Mouse (Mus musculus) embryonic facial prominence, embryonic 11.5 days (tissue): ENCODE data around the gene Sgpl1. TPM values are rescaled to one million over a fixed set of nuclear protein-coding genes. Genes with fewer than 3 reads are reported as not detected.

ENCODE experiments used
- ATAC-seq: fragments of 200-750 bp; cut with Nextera tagmentation; replicated peaks from 2 replicates; pipeline ENCODE4 v1.8.0; 2017; ENCODE audit warnings: low read depth; ENCODE audit not compliant: insufficient number of reproducible peaks, low FRiP score, low TSS enrichment
- DNase-seq: peaks from one replicate; pipeline ENCODE4 v3.0.0-alpha.2; 2015; ENCODE audit warnings: low spot score
- H3K27ac ChIP-seq: fragments of 300-500 bp; sonication (generic); replicated peaks from 2 replicates; pipeline ENCODE4 v1.5.1; 2014; ENCODE audit warnings: mild to moderate bottlenecking, low read depth, low read length, control low read depth
- H3K27me3 ChIP-seq: fragments of 300-500 bp; sonication (generic); 2 replicates; pipeline ENCODE4 v1.6.1; 2014; ENCODE audit warnings: mild to moderate bottlenecking, low read length, moderate library complexity, mixed read lengths; ENCODE audit not compliant: control insufficient read depth, insufficient read depth
- H3K36me3 ChIP-seq: fragments of 300-500 bp; sonication (generic); replicated peaks from 2 replicates; pipeline ENCODE4 v1.6.1; 2014; ENCODE audit warnings: low read depth, mild to moderate bottlenecking, low read length, moderate library complexity, mixed read lengths; ENCODE audit not compliant: control insufficient read depth, insufficient read depth
- H3K4me1 ChIP-seq: fragments of 300-500 bp; sonication (generic); 2 replicates; pipeline ENCODE4 v1.6.1; 2014; ENCODE audit warnings: low read length, mixed read lengths; ENCODE audit not compliant: control insufficient read depth, insufficient read depth
- H3K4me2 ChIP-seq: fragments of 300-500 bp; sonication (generic); 2 replicates; pipeline ENCODE4 v1.6.1; 2014; ENCODE audit warnings: low read depth, mild to moderate bottlenecking, control low read depth, low read length, moderate library complexity
- H3K4me3 ChIP-seq: fragments of 300-500 bp; sonication (generic); 2 replicates; pipeline ENCODE4 v1.5.1; 2014; ENCODE audit warnings: low read depth, low read length, control low read depth
- H3K9ac ChIP-seq: fragments of 300-500 bp; sonication (generic); replicated peaks from 2 replicates; pipeline ENCODE4 v1.6.1; 2014; ENCODE audit warnings: mild to moderate bottlenecking, control low read depth, low read length
- H3K9me3 ChIP-seq: fragments of 300-500 bp; sonication (generic); replicated peaks from 2 replicates; pipeline ENCODE4 v1.6.1; 2016; ENCODE audit warnings: mild to moderate bottlenecking, low read length, inconsistent platforms, mixed read lengths; ENCODE audit not compliant: control insufficient read depth
- WGBS: fragments of 180-500 bp; shearing (Covaris S2); extraction: QIAGEN DNeasy Blood & Tissue Kit; methylation state at CpG from one replicate; pipeline ENCODE4 v1.1.7; 2014; 5-methylcytosine and 5-hydroxymethylcytosine counted together
- polyA plus RNA-seq: library from polyadenylated mRNA; unstranded; fragments of >200 nt; fragmentation: Nextera tagmentation; extraction: Ambion mirVana; gene quantifications from 2 replicates; pipeline ENCODE4 v1.2.1, GENCODE M21; 2014

Gene Sgpl1
- polyA plus RNA-seq = 88.5 and 92.4 TPM in 2 replicates

DNA sequence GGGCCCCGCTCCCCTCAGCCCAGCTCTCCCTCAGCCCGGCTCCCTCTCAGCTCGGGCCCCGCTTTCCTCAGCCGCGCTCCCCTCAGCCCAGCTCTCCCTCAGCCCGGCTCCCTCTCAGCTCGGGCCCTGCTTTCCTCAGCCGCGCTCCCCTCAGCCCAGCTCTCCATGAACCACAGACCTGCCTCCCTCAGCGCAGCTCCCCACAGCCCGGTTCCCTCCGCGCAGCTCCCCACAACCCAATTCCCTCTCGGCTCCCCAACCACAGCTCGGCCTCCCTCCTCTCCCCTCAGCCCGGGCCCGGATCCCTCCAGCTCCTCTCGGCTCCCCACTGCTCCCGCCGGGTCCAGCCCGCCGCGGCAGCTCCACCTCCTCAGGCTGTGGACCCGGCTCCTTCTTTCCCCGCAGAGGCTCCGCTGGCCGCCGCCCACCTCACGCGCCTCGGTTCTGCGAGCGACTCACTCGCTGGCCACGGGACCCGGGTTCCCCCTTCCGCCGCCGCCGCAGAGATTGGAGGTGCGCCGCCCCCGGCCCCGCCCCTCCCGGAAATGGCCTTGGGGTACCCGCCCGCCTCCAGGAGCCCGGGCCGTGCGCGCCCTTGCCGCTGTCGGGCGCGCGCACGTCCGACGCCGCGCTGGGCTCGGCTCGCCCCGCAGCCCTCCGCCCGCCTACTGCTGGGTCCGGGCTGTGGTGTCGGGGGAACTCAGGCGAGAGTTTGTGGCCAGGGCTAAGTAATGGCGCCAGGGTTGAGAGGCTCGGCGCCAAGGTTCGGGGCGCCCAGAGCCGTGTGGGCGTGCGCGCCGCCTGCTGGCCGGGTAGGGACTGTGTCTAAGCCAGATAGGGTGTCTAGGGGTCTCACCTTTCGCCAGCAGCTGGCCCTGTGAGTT, at the start of gene Sgpl1:
TSS of gene Sgpl1 (minus strand) at position 547 of the 884 bp plus-strand sequence.
- peak within 1 kb of the TSS; percentile 90 for H3K4me3 ChIP-seq
- H3K27ac ChIP-seq = peak within 1 kb of the TSS; percentile 89
- H3K4me2 ChIP-seq = peak within 1 kb of the TSS; percentile 93
- under 1% methylated on average over 79 of the region's 82 CpGs for WGBS
- peak; percentile 96 for DNase-seq
- no peaks in the 10 kb centered on the region for H3K9me3 ChIP-seq
- H3K36me3 ChIP-seq = no peaks in the 10 kb centered on the region
- no peaks in the 10 kb centered on the region for H3K4me1 ChIP-seq
- peak; percentile 82 for ATAC-seq
- H3K27me3 ChIP-seq = no peaks in the 10 kb centered on the region
- H3K9ac ChIP-seq = peak within 1 kb of the TSS; percentile 89

DNA sequence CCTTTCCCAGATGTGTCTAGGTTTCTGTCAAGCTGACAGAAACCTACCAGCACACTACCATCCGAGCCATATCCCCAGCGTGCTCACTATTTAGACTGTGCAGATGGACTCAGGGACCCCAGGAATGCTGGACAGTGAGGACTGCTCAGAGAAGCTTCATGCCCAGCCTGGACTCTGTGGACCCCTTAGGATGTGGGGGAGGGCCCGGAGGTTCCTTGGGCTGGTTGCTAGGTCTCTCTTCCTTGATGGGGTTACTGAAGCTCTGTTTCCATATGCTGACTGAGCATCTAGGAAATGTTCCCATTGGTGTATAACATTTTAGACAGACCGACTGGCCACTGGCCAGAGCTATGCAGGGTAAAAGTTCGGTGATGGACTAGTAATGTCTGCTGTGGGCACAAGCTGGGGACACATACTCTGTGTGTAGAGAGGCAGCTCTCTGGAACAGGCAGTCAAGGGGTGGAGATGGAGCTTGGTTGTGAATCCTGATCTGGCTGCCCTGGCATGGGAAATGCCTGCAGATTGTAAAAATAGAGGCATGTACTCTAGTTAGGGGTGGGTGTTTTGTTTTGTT, 48.3 kb upstream of the Sgpl1 start:
- Histone ChIP-seq H3K4me1 (no peaks in the 10 kb centered on the region), H3K27me3 (no peaks in the 10 kb centered on the region), H3K9ac (no peak overlapping the region), H3K27ac (no peak overlapping the region), H3K4me3 (no peak overlapping the region), H3K9me3 (no peaks in the 10 kb centered on the region), H3K4me2 (no peak overlapping the region), H3K36me3 (no peaks in the 10 kb centered on the region)
- ATAC-seq (no peak), DNase-seq (no peak)
- WGBS = 90% methylated on average over 5 of the region's 5 CpGs

DNA sequence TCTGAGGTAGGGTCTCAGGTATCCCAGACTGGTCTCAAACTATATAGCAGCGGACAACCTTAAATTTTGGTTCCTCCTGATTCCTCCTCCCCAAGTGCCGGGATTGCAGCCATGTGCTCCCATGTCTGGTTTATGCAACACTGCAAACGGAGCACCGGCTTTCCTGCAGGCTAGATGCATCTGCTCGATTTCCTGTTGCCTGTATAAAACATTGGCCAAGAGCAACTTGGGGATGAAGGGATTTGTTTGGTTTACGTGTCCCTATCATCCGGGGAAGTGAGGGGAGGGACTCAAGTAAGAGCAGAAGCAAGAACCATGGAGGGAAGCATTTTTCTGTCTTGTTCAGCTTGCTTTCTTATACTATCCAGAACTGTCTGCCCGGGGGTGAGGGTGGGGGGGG, 47.7 kb upstream of the Sgpl1 start:
- H3K27ac ChIP-seq = no peak overlapping the region
- ATAC-seq (no peak), DNase-seq (no peak)
- no peak overlapping the region for H3K4me2 ChIP-seq
- no peak overlapping the region for H3K9ac ChIP-seq
- H3K36me3 ChIP-seq = no peaks in the 10 kb centered on the region
- H3K27me3 ChIP-seq = no peaks in the 10 kb centered on the region
- no peaks in the 10 kb centered on the region for H3K4me1 ChIP-seq
- no peaks in the 10 kb centered on the region for H3K9me3 ChIP-seq
- no peak overlapping the region for H3K4me3 ChIP-seq
- 80% methylated on average over 8 of the region's 8 CpGs for WGBS

DNA sequence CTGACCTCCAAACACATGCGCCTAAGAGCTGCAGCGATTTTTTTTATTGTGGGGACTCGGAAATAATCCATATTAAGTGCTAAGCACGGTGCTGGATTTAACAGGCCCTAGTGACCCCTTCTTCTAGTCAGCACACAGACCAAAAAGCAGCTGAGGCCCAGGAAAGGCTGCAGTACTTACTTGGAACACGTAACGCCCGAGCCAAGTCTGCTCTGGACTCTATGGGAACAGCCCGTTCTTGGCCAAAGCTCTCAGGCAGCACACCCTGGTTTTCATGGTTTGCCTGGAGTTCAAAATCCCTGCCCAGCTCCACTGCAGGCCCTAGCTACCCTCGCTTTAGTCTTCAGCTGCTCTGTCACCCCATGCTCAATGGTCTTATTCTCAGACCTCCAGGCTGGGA, 47.1 kb upstream of the Sgpl1 start:
- H3K9me3 ChIP-seq = no peaks in the 10 kb centered on the region
- no peak for DNase-seq
- no peaks in the 10 kb centered on the region for H3K4me1 ChIP-seq
- H3K36me3 ChIP-seq = no peaks in the 10 kb centered on the region
- no peak overlapping the region for H3K4me2 ChIP-seq
- no peak overlapping the region for H3K27ac ChIP-seq
- no peaks in the 10 kb centered on the region for H3K27me3 ChIP-seq
- no peak overlapping the region for H3K9ac ChIP-seq
- 84% methylated on average over 9 of the region's 9 CpGs for whole genome bisulfite sequencing
- ATAC-seq = no peak
- no peak overlapping the region for H3K4me3 ChIP-seq

DNA sequence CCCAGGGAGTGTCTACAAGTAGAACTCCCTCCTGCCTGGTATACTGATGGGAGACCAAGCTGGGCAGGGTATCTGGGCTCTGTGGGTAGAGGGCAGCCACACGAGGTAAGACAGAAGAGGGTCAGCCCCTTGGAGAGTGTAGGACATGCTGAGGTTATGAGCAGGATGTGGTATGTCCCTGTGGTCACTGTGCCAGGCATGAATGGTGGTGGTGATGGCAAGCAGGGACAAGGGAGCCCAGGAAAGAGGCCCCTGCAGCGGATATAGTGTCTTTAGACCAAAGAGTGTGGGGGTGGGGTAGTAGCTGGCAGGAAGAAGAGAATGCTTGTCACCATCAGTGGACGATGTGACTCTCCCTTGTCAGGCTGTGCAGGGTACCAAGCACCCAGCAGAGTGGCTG, 40.5 kb upstream of the Sgpl1 start:
- DNase-seq (no peak), ATAC-seq (no peak)
- Histone ChIP-seq H3K9me3 (no peaks in the 10 kb centered on the region), H3K4me1 (no peaks in the 10 kb centered on the region), H3K4me3 (no peak overlapping the region), H3K9ac (no peak overlapping the region), H3K27ac (no peak overlapping the region), H3K4me2 (no peak overlapping the region), H3K36me3 (no peaks in the 10 kb centered on the region), H3K27me3 (no peaks in the 10 kb centered on the region)
- 71% methylated on average over 3 of the region's 3 CpGs for WGBS

DNA sequence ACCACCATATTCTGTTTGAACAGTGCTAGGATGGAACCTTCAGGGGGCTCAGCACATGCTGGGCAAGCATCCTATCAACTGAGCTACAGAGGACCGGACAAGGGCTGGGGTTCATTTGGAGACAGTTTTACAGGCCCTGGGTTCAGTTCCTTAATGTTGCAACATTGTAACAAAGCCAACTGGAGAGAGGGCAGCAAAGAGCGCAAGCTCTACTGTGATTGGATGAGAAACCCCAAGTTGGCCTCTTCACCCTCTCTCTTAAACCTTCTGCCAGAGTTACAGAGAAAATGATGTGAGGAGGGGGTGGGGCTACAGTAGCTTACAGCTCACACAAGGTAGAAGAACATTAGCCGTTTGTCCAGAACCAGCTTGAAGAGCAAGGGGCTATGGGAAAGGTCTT, 39.5 kb upstream of the Sgpl1 start:
- DNase-seq = no peak
- Histone ChIP-seq H3K4me3 (no peak overlapping the region), H3K36me3 (no peaks in the 10 kb centered on the region), H3K9ac (no peak overlapping the region), H3K27ac (no peak overlapping the region), H3K9me3 (no peaks in the 10 kb centered on the region), H3K27me3 (no peaks in the 10 kb centered on the region), H3K4me1 (no peaks in the 10 kb centered on the region), H3K4me2 (no peak overlapping the region)
- ATAC-seq = no peak
- 77% methylated on average over 3 of the region's 3 CpGs for WGBS

DNA sequence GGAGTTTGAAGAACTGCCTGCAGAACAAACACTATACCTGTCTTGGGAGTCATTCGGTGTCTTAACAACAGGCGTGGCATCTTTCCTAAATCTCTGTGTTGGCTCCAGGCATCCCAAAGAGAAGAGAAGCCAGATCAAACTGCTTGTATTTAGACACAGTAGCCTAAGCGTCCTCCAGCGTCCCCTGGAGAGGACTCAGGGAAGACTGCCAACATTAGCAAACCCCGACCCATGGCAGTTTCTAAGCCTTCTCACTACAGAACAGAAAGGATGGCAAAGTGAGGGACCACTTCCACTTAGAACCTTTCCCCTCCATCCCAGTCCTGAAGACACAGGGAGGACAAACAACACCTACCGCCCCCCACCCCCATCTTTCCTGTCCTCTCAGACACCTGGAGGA, 32.4 kb upstream of the Sgpl1 start:
- H3K36me3 ChIP-seq = no peaks in the 10 kb centered on the region
- 80% methylated on average over 6 of the region's 6 CpGs for WGBS
- ATAC-seq = no peak
- no peak overlapping the region for H3K27ac ChIP-seq
- H3K9ac ChIP-seq = no peak overlapping the region
- 0 out of 2 replicates have a peak, but pooled peaks cover 5% of the 10 kb centered on the region for H3K27me3 ChIP-seq
- no peak for DNase-seq
- H3K4me2 ChIP-seq = no peak overlapping the region
- H3K4me3 ChIP-seq = no peak overlapping the region
- H3K4me1 ChIP-seq = no peaks in the 10 kb centered on the region
- H3K9me3 ChIP-seq = no peaks in the 10 kb centered on the region

DNA sequence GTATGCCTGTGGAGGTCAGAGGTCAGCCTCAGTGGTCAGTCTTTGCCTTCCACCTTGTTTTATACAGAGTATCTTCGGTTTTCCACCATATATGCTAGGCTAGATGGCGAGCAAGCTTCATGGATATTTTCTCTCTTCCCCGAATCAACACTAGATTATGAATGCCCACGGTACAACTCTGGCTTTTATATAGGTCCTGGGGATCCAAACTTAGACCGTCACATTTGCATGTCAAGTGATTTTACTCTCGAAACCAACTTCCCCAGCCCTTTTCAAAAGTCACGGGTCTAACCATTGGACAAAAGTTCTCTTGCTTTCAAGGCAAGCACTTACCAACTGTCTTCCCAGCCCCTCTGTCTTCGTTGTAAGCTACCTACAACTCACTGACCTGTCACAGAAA, 31.2 kb upstream of the Sgpl1 start:
- Histone ChIP-seq H3K9me3 (no peaks in the 10 kb centered on the region), H3K4me2 (no peak overlapping the region), H3K9ac (no peak overlapping the region), H3K36me3 (no peaks in the 10 kb centered on the region), H3K27ac (no peak overlapping the region), H3K4me1 (no peaks in the 10 kb centered on the region), H3K27me3 (0 out of 2 replicates have a peak, but pooled peaks cover 5% of the 10 kb centered on the region), H3K4me3 (no peak overlapping the region)
- ATAC-seq (no peak), DNase-seq (no peak)
- 83% methylated on average over 8 of the region's 8 CpGs for WGBS
